Mouse (Mus musculus) stomach, embryonic 16.5 days (tissue): ENCODE data around the gene Sugp2. TPM values are rescaled to one million over a fixed set of nuclear protein-coding genes. Genes with fewer than 3 reads are reported as not detected.

Experiments used
- ATAC-seq: fragments of 200-750 bp; cut with Nextera tagmentation; 2 replicates; pipeline ENCODE4 v1.8.0; 2017; ENCODE audit warnings: moderate number of reproducible peaks, moderate TSS enrichment; ENCODE audit not compliant: insufficient read depth, low FRiP score
- H3K27ac ChIP-seq: fragments of 300-500 bp; sonication (generic); 2 replicates; pipeline ENCODE4 v1.5.1; 2014; ENCODE audit warnings: low read length
- H3K27me3 ChIP-seq: fragments of 300-500 bp; sonication (generic); 2 replicates; pipeline ENCODE4 v1.6.1; 2014; ENCODE audit warnings: low read length, control low read depth, mixed read lengths; ENCODE audit not compliant: control insufficient read depth, insufficient read depth
- H3K36me3 ChIP-seq: fragments of 300-500 bp; sonication (generic); 2 replicates; pipeline ENCODE4 v1.6.1; 2014; ENCODE audit warnings: low read length; ENCODE audit not compliant: control insufficient read depth, insufficient read depth
- H3K4me1 ChIP-seq: fragments of 300-500 bp; sonication (generic); 2 replicates; pipeline ENCODE4 v1.6.1; 2014; ENCODE audit warnings: low read length, control low read depth, mixed read lengths; ENCODE audit not compliant: control insufficient read depth, insufficient read depth
- H3K4me2 ChIP-seq: fragments of 300-500 bp; sonication (generic); 2 replicates; pipeline ENCODE4 v1.6.1; 2014; ENCODE audit warnings: low read depth, low read length, mixed read lengths
- H3K4me3 ChIP-seq: fragments of 300-500 bp; sonication (generic); replicated peaks from 2 replicates; pipeline ENCODE4 v1.5.1; 2014; ENCODE audit warnings: mild to moderate bottlenecking, low read length
- H3K9ac ChIP-seq: fragments of 300-500 bp; sonication (generic); 2 replicates; pipeline ENCODE4 v1.6.1; 2014; ENCODE audit warnings: low read length
- H3K9me3 ChIP-seq: fragments of 300-500 bp; sonication (generic); replicated peaks from 2 replicates; pipeline ENCODE4 v1.6.1; 2016; ENCODE audit warnings: low read length, control low read depth; ENCODE audit not compliant: control insufficient read depth
- WGBS: fragments of 180-500 bp; shearing (Covaris S2); extraction: QIAGEN DNeasy Blood & Tissue Kit; methylation state at CpG from one replicate; pipeline ENCODE4 v1.1.7; 2014; 5-methylcytosine and 5-hydroxymethylcytosine counted together
- polyA plus RNA-seq: library from polyadenylated mRNA; unstranded; fragments of >200 nt; fragmentation: Nextera tagmentation; extraction: Ambion mirVana; gene quantifications from 2 replicates; pipeline ENCODE4 v1.2.1, GENCODE M21; 2015

Sugp2 gene
- polyA plus RNA-seq, 1 experiment from 2014 or later: 25.6 TPM

DNA sequence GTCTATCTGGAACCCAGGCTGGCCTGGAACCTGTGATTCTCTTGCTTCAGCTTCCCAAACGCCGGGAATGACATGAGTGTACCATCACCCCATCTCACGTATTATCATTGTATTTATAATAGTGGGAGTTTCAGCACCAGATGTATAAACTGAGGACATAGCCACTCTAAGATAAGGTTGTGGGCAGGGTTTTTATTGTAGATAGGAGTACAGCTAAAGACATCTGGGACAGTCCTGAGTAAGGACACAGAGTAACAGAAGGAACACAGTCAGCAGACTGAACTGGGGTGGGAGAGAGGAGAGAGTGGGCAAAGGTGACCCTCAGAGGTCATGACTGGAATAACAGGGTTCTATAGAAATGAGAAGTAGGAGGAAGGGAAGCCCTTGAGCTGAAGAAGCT, 33.6 kb downstream of the Sugp2 start:
- no peak for ATAC-seq

DNA sequence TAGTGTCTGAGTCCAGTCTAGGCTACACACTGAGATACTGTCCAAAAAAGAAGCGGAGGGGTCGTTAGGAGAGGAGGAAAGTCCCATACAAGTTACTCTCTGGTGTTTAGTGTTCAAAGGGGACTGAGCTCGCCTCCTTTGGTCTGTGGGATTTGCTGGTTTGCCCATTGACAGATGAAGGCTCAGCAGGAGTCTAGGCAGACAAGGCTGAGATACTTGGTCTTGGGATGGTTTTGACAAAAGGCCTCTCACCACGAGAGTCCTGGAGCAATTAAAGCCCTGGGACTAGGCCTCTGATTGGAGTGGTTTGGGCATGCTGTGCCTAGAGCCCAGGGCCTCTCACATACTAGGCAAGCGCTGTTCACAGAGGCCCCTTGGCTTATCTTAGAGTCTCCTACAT, 34.3 kb downstream of the Sugp2 start:
- 0 out of 2 replicates have a peak, but pooled peaks cover 6% of the 10 kb centered on the region for H3K4me1 ChIP-seq
- H3K4me3 ChIP-seq: no peak overlapping the region
- H3K36me3 ChIP-seq: 0 out of 2 replicates have a peak, but pooled peaks cover 2% of the 10 kb centered on the region
- no peak for ATAC-seq
- no peak overlapping the region for H3K4me2 ChIP-seq
- no peaks in the 10 kb centered on the region for H3K27me3 ChIP-seq
- H3K9ac ChIP-seq: no peak overlapping the region
- 68% methylated on average over 5 of the region's 5 CpGs for WGBS
- no peaks in the 10 kb centered on the region for H3K9me3 ChIP-seq
- no peak overlapping the region for H3K27ac ChIP-seq

More for the DNA sequence above, 33.6 kb downstream of the Sugp2 start:
- Histone ChIP-seq H3K9me3 (no peaks in the 10 kb centered on the region), H3K4me2 (no peak overlapping the region), H3K4me1 (0 out of 2 replicates have a peak, but pooled peaks cover 6% of the 10 kb centered on the region), H3K4me3 (no peak overlapping the region), H3K36me3 (0 out of 2 replicates have a peak, but pooled peaks cover 3% of the 10 kb centered on the region), H3K27ac (no peak overlapping the region), H3K27me3 (no peaks in the 10 kb centered on the region), H3K9ac (no peak overlapping the region)
- WGBS: 81% methylated on average over 3 of the region's 3 CpGs

GRCm38 (mm10) chr8:70268799-70269565, 35.0 kb downstream of the Sugp2 start:
- no peaks in the 10 kb centered on the region for H3K36me3 ChIP-seq
- H3K4me3 ChIP-seq: no peak overlapping the region
- no peak overlapping the region for H3K4me2 ChIP-seq
- H3K9ac ChIP-seq: no peak overlapping the region
- 49% methylated on average over 11 of the region's 11 CpGs for whole genome bisulfite sequencing
- 0 out of 2 replicates have a peak, but pooled peaks cover 6% of the 10 kb centered on the region for H3K4me1 ChIP-seq
- no peak overlapping the region for H3K27ac ChIP-seq
- no peak for ATAC-seq
- no peaks in the 10 kb centered on the region for H3K9me3 ChIP-seq
- no peaks in the 10 kb centered on the region for H3K27me3 ChIP-seq

GRCm38 (mm10) chr8:70272949-70273348, 38.9 kb downstream of the Sugp2 start:
- no peak overlapping the region for H3K27ac ChIP-seq
- H3K9ac ChIP-seq: no peak overlapping the region
- no peak overlapping the region for H3K4me3 ChIP-seq
- H3K9me3 ChIP-seq: no peaks in the 10 kb centered on the region
- H3K4me1 ChIP-seq: peaks cover 7% of the 10 kb centered on the region; the same call in 1 of the 2 replicates
- 44% methylated on average over 3 of the region's 3 CpGs for WGBS
- no peaks in the 10 kb centered on the region for H3K27me3 ChIP-seq
- ATAC-seq: peak; percentile 45; the same call in 1 of the 2 replicates
- H3K4me2 ChIP-seq: no peak overlapping the region
- H3K36me3 ChIP-seq: no peaks in the 10 kb centered on the region

DNA sequence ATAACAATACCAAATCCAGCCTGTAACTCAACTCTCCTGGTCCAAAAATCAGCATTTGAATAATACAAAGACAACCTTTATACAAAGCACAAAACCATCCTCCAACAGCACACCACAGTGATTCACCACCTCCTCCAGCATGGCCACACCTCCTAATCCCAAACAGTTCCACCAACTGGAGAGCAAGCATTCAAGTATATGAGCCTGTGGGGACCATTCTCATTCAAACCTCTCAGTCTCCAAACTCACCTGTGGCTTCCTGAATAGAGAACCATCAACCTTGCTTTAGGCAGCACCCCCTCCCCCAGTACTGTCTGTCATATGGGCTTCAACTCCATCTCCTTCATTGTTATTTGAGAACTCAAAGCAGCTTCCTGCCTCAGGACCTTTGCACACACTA, 40.3 kb downstream of the Sugp2 start:
- H3K4me1 ChIP-seq: peaks cover 11% of the 10 kb centered on the region; the same call in 1 of the 2 replicates
- no peak for ATAC-seq
- H3K36me3 ChIP-seq: no peaks in the 10 kb centered on the region
- no peak overlapping the region for H3K9ac ChIP-seq
- H3K27ac ChIP-seq: no peak overlapping the region
- H3K9me3 ChIP-seq: no peaks in the 10 kb centered on the region
- H3K4me2 ChIP-seq: no peak overlapping the region
- H3K27me3 ChIP-seq: no peaks in the 10 kb centered on the region
- no peak overlapping the region for H3K4me3 ChIP-seq

- no peak overlapping the region for H3K4me2 ChIP-seq
- H3K9me3 ChIP-seq: no peaks in the 10 kb centered on the region
- peaks cover 11% of the 10 kb centered on the region; the same call in 1 of the 2 replicates for H3K4me1 ChIP-seq
- no peak overlapping the region for H3K27ac ChIP-seq
- ATAC-seq: no peak
- 82% methylated on average over 3 of the region's 3 CpGs for WGBS
- H3K27me3 ChIP-seq: no peaks in the 10 kb centered on the region
- H3K9ac ChIP-seq: no peak overlapping the region
- no peak overlapping the region for H3K4me3 ChIP-seq
- no peaks in the 10 kb centered on the region for H3K36me3 ChIP-seq
These were observed 42.5 kb downstream of the Sugp2 start for GRCm38 (mm10) chr8:70276476-70276875.

- no peaks in the 10 kb centered on the region for H3K27me3 ChIP-seq
- ATAC-seq: no peak
- no peak overlapping the region for H3K27ac ChIP-seq
- 48% methylated on average over 15 of the region's 15 CpGs for WGBS
- no peak overlapping the region for H3K4me3 ChIP-seq
- H3K9ac ChIP-seq: peak overlapping the region; percentile 43; the same call in 1 of the 2 replicates
- H3K9me3 ChIP-seq: no peaks in the 10 kb centered on the region
- no peak overlapping the region for H3K4me2 ChIP-seq
- peaks cover 6% of the 10 kb centered on the region; the same call in 1 of the 2 replicates for H3K4me1 ChIP-seq
- H3K36me3 ChIP-seq: no peaks in the 10 kb centered on the region
These were observed 44.1 kb downstream of the Sugp2 start for GRCm38 (mm10) chr8:70278175-70278574.

DNA sequence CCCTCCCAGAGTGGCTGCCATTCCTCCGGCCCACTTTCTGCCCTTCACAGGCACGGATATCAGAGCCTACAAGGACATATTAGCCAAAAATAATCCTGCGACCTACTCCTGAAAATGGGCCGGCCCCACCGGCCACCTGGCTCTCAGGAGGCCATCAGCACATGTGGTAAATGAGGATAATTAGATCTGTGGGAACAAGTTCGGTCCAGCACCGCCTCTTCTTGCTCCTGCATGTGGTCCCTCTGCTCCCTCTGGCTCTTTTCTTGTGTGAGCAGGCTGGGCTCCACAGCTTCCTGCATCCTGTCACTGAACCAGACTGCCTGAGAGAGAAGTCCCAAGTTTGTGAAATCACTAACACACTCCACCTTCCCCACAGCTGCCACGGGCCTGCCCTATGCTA, 45.2 kb downstream of the Sugp2 start:
- WGBS: 55% methylated on average over 8 of the region's 8 CpGs
- Histone ChIP-seq H3K4me1 (peaks cover 6% of the 10 kb centered on the region), H3K4me3 (no peak overlapping the region), H3K27me3 (no peaks in the 10 kb centered on the region), H3K27ac (no peak overlapping the region), H3K36me3 (no peaks in the 10 kb centered on the region), H3K4me2 (no peak overlapping the region), H3K9ac (peak overlapping the region; percentile 43; the same call in 1 of the 2 replicates), H3K9me3 (no peaks in the 10 kb centered on the region)
- no peak for ATAC-seq

DNA sequence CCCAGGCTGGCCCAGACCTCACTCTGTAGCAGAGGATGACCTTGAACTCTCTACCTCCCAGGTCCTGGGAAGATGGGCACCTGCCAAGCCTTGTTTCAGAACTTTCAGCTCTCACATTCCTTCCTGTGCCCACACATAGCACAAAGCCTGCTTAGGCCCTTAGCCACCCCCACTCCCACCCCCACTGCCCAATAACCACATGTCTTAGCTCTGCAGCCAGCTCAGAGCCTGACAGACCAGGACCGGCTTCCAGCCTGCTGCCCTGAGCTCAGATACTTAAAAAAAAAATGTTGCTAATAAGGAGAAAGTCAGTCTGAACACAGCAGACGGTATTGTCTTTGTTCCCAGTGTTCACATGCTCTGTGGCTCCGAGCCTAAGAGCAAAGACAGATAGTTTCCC, 47.0 kb downstream of the Sugp2 start:
- Histone ChIP-seq H3K4me2 (no peak overlapping the region), H3K4me3 (no peak overlapping the region), H3K4me1 (peaks cover 8% of the 10 kb centered on the region), H3K27ac (0 out of 2 replicates have a peak overlapping the region, but pooled peaks have one; percentile 11), H3K9me3 (no peaks in the 10 kb centered on the region), H3K36me3 (peaks cover 7% of the 10 kb centered on the region), H3K9ac (peak overlapping the region; percentile 28; the same call in 1 of the 2 replicates), H3K27me3 (no peaks in the 10 kb centered on the region)
- ATAC-seq: no peak
- 35% methylated on average over 3 of the region's 3 CpGs for WGBS
